Mouse (Mus musculus) layer of hippocampus, postnatal 10 days (tissue): ENCODE measurements at regions not wholly inside any gene's neighbourhood (a gene's known extent, or its start where the extent isn't known, plus 50 kb on each side); places are given as distances from the start of the nearest gene placed in this dataset.

Experiments
- DNase-seq, 2 experiments: peaks; one replicate each; pipeline ENCODE4 v3.0.0; 2021; ENCODE audit warnings: low spot score in 2 of 2

DNA sequence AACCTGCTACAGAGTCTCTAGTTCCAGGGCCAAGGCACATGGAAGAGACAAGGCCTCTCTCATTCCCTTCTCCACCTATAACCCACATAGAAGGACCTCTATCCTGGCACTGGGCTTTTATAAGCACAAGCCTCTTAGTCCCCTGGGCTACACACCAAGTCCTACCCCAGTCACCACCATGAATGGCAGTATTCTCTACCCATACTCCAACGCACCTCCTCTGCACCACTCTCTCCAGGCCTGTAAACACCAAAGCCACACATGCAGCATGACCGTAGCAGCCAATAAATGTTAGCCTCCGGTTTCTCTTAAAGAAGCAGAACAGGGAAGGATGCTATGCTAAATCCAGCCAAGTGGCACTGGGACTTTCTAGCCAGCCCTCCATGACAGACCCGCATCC is 252.1 kb upstream of the Zmiz1 start:
- DNase-seq: no peak

DNA sequence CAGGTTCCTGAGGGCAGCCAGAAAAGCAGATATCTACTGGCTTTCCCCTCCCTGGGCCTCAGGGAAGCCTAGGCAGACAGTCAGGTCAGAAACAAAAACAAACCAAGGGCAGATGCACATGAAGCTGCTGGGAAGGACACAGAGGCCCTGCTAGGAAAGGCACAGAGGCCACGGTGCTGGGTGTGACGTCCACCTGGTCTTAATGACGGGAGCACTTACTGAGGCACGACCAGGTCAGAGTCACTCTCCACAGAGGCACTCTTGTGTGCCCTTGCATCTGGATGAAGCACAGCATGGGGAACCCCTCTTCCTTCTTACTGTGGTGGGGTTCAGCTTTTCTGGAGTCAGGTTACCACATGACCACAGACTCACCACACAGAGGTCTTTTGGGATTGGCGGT is 251.6 kb upstream of the Zmiz1 start:
- no peak for DNase-seq

DNA sequence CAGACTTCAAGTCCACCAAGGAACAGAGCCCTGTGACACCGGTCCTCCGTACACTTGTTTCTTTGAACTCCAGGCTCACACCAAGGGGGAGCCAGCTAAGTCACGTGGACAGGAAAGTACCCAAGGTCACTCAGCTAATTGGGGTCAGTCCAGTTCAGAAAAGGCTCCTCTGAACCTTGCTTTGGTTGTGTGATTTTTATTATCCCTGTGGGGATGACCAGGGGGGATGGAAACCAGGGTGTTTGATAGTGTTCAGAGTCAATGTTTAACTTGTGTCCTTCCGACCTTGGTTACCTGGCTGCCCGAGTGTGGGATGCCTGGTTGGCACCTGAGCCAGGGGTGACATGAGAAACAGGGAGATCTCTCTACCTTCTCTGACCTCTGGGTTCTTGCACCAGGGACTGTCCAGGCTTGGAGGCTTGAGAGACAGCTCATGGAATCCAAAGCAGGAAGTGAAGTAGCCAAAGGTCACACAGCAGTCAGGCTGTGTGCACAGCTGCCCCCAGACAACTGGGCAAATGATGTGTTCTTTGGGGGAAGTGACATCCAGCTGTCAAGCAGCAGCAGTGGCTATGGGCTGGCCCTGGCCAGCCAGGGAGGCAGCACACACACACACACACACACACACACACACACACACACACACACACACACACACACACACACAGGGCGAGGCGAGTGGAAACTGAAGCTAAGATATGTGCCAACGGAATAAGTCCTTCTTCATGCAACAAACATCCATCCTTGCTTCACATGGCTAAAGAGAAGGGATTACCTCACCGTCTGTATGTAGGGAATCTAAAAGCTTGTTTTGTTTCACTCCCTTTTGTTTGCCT is 250.5 kb upstream of the Zmiz1 start:
- no peak for DNase-seq

DNA sequence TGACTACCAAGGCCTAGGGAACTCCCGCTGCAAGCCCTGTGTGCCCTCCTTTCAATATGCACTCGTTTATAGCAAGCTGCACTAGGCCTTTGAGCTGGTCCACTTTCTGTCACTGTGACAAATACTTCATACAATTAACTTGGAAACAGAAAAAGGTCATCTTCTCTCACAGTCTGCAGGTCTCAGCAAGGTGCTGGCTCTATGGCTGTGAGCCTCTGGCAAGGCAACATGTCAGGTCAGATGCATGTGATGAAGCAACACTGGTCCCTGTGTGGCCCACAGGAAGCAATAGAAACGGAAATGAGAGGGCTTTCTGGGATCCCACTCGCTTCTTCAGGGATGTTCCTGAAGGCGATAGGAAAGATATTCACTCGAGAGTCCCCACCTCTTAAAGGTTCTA is 245.9 kb upstream of the Zmiz1 start:
- DNase-seq: no peak

DNA sequence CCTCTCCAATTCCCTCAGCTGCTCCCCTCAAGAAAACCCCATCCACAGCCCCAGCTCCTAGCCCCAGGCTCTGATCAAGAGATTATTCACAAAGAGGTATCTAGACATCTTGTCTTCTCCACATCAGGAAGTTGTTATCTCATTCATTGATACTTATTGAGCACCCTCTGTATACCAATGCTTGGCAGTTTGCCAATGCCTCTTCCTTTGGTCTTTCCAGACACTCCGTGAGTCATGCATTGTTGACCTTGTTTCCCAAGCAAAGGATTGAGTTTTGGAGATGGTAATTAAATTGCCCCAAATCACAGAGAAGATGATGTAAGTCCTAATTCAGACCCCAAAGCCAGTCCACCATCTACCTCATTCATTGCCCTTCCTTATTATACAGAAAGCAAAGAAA is 235.9 kb upstream of the Zmiz1 start:
- DNase-seq: no peak

DNA sequence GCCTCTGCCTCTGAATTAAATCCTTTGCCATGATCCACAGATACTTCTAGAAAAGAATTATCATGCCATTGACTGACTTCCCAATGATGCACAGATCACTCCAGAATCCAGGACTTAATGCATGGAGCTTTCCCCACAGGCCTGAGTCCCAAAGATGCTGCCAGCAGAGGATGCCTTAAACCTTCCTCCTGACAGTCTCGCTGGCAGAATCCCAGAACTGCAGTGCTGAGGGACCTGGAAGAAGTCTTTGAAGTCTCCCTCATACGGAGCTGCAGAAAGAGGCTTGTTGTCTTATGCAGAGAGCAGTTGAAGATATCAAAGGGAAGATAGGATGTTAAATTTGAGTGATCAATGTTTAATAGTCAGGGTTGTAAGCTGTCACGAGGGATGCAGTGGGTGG is 233.8 kb upstream of the Zmiz1 start:
- DNase-seq: no peak

DNA sequence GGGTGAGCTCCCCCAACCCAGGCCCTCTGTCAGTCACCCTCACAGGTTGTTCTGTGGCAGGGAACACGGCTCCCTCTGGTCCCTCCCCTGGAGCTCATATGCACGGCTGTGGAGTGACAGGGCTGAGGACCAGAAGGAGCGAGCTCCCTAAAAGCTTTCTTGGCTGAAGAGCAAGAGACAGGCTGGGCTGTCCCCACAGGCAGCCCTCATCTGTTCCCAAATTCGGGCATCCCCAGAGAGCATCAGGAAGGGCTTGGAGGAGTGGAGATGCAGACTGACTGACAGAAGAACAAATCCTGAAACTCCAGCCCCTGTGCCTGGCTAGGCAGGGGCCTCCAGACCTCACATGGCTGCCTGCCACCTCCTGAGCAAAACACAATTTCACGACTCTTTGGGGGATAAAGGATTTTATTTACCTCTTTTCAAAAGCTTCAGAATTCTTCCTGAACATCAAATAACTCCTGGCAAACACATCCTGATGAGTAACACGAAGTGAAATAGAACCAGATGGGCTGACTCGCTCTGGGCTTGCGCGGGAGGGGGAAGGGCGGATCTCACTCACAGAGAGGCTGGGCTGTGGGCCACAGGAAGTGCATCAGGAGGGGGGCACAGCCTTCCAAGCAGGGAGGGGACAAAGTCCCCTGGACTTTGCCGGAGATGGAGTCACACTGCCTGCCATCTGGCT is 232.7 kb upstream of the Zmiz1 start:
- peak; percentile 85 to 89 for DNase-seq

DNA sequence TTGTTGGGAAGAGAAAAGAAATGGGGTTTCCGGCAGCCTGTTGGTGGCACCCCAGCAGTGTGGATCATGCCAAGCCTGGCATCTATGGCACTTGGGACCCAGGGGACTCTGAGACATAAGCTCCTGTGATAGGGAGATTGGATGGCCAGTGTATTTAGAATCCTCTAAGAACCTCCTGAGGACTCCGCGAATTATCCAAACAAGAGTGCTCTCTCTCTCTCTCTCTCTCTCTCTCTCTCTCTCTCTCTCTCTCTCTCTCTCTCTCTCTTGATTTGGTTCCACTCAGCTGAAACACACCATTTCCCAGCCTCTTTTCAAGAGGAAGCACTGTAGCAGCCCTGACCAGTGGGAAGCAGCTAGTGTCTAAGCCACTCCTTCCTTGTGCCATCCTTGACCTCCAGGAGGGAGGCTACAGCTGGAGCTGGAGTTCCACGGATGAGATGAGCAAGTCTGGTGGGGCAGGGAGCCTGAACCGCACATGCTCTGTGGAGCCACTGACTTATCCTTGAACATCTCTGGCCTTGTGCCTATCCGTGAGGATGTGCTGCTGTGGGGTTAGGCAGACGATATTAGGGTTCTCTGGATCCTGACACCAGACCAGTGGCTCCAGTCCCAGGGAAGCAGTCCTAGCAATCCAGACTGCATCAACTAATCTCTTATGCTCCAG is 232.0 kb upstream of the Zmiz1 start:
- DNase-seq: peak; percentile 23 to 48

DNA sequence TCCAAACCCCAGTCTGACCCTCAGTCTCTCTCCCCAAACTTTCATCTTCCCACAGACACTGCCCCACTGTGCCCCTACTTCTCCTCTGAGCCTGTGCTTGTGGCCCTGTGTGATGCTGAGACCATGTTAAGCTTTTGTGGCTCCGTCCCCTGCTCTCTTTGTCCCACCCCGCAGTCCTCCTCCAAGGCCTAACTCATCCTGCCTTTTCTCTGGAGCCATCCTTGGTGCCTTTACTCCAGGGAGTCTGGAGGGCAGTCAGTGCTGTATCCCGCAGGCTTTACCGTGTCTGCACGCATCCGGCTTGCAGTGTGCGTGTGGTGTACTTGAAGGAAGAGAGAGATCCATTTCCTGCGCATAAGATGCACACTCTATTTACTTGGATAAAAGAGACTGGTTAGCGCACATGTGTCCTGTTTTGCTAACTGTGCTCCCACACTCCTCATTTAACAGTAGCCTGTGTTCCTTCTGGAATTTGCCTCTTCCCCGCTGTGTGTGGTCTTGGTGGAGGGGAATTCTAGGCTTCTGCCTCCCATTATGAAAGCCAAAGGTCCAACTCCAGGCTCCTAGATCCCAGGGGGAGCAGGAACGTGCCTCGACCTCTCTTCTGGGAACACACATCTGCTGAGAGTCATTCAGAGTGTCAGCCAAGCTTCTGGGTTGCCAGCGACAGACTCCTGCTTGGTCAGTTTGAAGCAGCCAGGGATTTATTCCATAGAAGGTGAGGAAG is 230.5 kb upstream of the Zmiz1 start:
- no peak for DNase-seq

DNA sequence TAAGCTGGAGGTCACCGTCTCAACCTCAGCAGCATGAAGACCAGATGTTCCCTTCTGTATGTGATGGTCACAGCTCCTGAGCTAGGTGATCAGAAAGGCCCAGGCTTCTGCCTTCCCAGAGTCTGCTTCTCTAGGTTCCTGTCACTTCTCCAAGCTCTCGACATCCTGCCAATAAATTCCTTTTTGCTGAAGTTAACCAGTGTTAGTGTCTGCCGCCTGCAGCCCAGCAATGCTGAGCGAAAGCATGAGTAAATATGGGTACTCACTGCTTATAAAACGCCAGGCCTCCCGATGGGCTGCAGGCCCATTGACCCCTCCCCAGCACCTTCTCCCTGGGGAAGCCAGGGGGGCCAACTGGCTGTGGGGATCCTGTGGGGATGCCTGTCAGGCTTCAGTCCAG is 229.4 kb upstream of the Zmiz1 start:
- peak; percentile 23 to 40 for DNase-seq

DNA sequence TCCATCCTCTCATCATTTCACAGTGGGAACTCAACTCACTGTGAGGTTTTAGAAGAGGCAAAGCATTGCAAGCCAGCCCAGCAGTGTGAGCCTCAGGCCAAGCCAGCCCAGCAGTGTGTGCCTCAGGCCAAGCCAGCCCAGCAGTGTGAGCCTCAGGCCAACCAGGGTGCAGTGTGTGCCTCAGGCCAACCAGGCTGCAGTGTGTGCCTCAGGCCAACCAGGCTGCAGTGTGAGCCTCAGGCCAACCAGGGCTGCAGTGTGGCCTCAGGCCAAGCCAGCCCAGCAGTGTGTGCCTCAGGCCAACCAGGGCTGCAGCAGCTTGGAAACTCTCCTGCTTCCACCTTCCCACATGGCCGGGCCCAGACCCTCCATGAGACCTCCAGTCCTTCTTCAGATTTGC is 227.1 kb upstream of the Zmiz1 start:
- peak in 1 of 2 experiments; percentile 29 for DNase-seq

DNA sequence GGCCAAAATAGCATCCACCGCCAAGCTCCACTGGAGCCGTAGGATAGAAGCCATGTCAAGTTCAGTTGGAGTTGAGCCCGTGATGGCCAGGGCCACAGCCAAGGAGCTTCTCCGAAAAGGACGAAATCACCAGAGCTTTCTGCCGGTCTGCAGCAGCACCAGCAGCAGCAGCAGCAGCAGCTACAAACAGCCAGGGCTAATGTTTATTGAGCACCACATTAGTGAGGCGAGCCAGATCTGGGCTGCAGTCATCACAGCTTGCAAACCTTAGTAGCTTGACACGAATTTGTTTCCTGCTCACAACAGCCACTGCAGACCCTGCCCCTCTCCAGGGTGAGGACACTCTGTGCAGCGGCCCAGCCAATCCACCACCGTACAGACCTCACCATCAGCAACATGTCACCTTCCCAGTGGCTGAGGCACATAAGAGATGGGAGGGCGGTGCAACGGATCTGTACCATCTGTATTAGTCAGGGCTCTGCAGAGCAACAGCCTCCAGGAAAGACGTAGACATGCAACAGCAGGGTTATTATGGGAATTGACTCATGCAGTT is 222.5 kb upstream of the Zmiz1 start:
- peak; percentile 31 to 45 for DNase-seq

DNA sequence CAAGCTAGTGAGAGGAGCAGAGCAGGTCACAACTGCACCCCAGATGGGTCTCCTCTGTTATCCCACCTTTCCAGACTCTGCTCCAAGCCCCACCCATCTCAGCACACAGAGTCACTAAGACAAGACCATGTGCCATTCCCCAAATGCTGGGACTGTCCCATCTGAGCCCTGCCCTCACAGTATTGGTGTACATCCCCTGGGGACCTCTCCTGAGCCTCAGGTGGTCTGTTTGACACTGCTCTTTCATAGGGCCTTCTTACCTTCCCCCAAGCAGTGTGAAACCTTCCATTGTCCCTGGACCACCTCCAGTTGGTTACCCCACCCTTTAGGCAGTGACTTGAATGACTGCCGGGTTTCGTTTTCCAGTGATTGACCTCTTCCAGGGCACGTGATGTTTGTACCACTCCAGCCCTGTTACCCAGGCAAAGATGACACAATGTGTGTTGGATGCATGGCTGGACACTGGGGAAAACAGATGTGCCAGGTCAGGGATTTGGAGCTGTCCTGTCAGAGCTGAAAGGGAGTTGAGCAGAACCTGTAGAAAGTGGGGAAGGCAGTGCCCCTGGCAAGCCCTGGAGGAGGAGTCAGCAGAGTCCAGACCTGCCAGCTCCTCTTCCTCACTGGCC is 219.5 kb upstream of the Zmiz1 start:
- no peak for DNase-seq

DNA sequence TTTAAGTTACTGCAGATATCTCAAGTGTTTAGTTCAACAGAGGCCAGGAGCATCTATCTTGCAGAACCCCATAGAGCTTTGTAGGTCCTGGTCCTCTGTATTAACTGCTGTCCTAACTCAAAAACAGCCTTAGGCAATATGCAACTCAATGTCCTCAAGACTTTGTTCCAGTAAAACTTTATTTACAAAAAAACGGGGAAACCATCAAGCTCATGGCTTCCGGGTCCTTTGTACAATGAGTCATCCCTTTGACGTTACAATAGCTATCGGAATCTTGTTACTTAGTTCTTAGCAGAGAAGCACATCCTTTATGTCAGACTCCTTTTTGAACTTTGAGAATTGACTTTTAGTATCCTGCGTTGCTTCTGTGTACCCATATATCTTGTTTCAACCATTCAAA is 216.2 kb upstream of the Zmiz1 start:
- no peak for DNase-seq

DNA sequence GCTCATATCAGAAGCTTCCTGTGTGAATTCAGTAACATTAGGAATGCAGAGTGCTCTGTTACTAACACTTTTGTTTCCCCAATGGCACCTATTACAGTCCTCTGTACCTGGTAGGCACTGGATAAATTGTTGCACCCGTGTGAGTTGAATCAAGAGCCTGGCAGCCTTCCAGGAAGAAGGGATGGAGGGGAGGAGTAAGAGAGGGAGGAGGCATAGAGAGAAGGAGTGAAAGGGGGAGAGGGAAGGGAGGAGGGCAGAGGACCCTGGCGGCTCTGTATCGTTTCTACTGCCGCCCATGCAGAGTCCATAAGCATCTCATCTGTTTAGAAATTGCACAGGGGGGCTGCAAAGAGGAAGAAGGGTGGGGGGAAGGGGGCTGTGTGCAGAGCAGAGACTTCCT is 215.7 kb upstream of the Zmiz1 start:
- DNase-seq: no peak

DNA sequence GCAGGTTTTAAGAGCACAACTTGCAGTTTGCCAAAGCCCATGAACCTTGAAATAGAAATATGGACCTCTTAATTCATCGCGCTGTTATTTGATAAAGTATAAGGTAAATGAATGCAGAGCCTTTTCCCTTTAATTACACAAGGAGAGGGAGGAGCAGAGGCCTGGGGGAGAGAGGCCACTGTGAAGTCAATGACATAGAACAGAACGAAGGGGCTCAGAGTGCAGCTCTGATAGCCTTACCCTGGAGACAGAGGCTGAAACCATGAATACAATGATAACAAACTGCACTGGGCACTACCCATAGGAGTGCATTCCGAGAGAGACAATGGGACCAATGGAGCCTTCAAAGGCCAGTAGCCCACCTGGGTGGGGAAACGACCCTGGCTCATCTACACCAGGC is 215.3 kb upstream of the Zmiz1 start:
- DNase-seq: no peak

DNA sequence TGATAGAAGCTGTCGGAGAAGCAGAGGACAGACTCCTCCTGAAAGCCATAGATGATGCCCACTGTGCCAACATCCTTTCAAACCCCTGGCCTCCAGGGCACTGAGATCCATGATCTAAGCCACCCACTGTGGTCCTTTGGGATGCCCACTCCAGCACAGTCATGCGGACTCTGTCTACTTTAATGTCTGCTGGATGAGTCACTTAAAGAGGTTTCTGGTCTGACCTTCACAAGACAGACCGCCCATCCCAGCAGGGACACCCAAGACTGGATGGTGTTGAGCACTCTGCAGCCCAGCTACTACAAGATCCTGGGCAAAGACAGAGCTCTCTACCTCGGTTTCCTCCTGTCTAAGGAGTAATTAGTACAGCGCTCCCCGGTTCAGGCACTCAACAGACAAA is 214.1 kb upstream of the Zmiz1 start:
- no peak for DNase-seq

DNA sequence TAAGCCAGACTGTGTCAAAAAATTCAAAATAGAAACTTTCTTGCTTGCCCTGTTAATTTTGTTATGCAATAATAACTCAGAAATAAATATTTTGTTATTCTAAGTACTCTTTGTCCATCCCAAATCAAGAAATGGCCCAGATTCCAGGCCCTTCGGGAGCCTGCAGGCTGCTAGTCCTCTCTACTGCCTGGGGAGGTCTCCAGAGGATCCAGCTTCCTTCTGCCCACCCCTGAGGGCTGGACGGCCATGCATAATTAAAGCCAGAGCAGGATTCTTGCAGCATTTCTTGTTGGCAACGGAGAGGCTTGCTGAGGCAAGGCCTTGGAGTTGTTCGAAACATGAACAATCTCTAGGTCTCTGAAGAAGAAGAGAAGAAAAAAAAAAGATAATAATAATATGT is 213.3 kb upstream of the Zmiz1 start:
- no peak for DNase-seq

DNA sequence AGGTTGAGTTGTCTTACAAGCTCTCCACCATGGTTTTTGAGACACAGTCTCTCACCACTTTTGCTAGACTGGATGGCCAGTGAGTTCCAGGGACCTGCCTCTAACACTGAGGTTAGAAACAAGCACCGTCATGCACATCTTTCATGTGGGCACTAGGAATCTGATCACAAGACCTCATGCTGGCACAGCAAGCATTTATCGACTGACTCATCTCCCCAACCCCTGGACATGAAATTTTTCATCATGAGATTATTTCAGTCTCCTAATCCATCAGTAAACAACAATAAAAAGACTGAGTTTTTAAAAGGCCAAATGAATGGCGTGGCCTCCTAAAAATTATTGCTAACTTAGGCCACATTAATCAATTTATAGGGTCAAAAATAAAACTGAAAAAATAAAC is 210.0 kb upstream of the Zmiz1 start:
- no peak for DNase-seq

DNA sequence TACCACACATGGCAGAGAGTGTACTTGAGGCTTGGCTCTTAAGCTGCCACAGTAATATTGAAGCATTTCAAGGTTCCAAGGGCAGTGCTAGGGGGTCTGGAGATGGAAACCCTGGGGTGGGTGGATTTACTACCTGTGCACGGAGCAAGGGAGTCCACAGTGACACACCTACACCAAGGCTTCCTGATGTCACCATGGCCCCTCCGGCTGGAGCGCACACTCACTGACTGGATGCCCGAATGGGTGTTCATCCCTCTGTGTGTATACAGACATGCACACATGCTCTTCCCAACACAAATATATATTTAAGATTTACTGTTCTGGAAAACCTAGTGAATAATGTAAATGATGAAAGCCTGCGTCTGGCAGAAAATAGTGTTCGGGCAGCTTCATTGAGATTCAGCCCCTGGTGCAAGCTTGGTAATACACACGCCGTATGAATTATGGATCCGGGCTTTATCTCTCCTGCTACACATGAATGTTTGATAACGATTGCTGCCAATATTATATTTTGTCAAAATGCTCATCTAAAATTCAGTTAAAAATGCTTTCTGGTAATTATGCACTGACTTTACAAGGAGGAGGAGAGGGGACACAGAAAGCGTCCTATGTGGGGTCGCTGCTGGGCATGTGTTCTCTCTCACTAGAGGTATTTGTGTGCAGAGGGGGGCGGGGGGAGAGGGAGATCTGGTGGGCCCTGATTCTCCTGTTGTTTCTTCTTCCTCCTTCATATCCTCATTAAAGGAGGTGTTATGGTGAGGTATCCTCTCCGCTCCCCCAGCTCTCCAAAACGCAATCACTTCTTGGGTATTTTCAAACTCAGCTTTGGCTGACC is 205.8 kb upstream of the Zmiz1 start:
- no peak for DNase-seq
